Mouse (Mus musculus): ENCODE results near the gene Dnaaf5. TPM values are rescaled to one million over a fixed set of nuclear protein-coding genes. Genes with fewer than 3 reads are reported as not detected.

Dnaaf5 gene
- 24.5 and 25.6 TPM in 2 replicates for polyA plus RNA-seq (2012; rRNA removed)

GRCm38 (mm10) chr5:139149681-139150602, at the start of gene Dnaaf5, which contains the start of gene Prkar1b:
TSS of gene Dnaaf5 (plus strand) at chr5:139150223.
TSS of gene Prkar1b (minus strand) at chr5:139150001.
- TF ChIP-seq POLR2A (IDR thresholded peaks at IDR 0.05; ENCODE audit: borderline replicate concordance, extremely low read depth, low read depth, low read length), result no peak; the same call in 1 of the 2 replicates
- TF ChIP-seq CTCF (IDR thresholded peaks at IDR 0.05; ENCODE audit: insufficient read depth, low read length), result no peak
- Histone ChIP-seq H3K4me3 (replicated peaks; ENCODE audit: extremely low read depth, low read depth, low read length) (peak within 1 kb of the TSS; percentile 68), H3K4me1 (ENCODE audit: control insufficient read depth, insufficient read depth, low read length) (peaks cover 3% of the 10 kb centered on the region; the same call in 1 of the 2 replicates)
- under 1% methylated on average over 87 of the region's 87 CpGs for whole genome bisulfite sequencing
- peak; percentile 93 for DNase-seq

- TF ChIP-seq POLR2A (IDR thresholded peaks at IDR 0.05; ENCODE audit: borderline replicate concordance, extremely low read depth, low read depth, low read length), result no peak
- TF ChIP-seq CTCF (IDR thresholded peaks at IDR 0.05; ENCODE audit: insufficient read depth, low read length), result no peak
- peaks cover 2% of the 10 kb centered on the region; the same call in 1 of the 2 replicates for H3K4me1 ChIP-seq (ENCODE audit: control insufficient read depth, insufficient read depth, low read length)
- no peak overlapping the region for H3K4me3 ChIP-seq (replicated peaks; ENCODE audit: extremely low read depth, low read depth, low read length)
- DNase-seq, result no peak
- 50% methylated on average over 6 of the region's 6 CpGs for WGBS
Measured at GRCm38 (mm10) chr5:139101783-139102182, 48.2 kb upstream of the Dnaaf5 start.

- no peak for DNase-seq
- 67% methylated on average over 9 of the region's 9 CpGs for WGBS
- no peaks in the 10 kb centered on the region for H3K4me1 ChIP-seq (ENCODE audit: control insufficient read depth, insufficient read depth, low read length)
- peak; percentile 67 for TF ChIP-seq CTCF (IDR thresholded peaks at IDR 0.05; ENCODE audit: insufficient read depth, low read length)
- TF ChIP-seq POLR2A (IDR thresholded peaks at IDR 0.05; ENCODE audit: borderline replicate concordance, extremely low read depth, low read depth, low read length), result no peak
- H3K4me3 ChIP-seq (replicated peaks; ENCODE audit: extremely low read depth, low read depth, low read length), result no peak overlapping the region
Measured at GRCm38 (mm10) chr5:139107815-139108214, 42.2 kb upstream of the Dnaaf5 start.

GRCm38 (mm10) chr5:139110140-139110855, 39.7 kb upstream of the Dnaaf5 start:
- WGBS, result 83% methylated on average over 2 of the region's 2 CpGs
- Histone ChIP-seq H3K4me1 (ENCODE audit: control insufficient read depth, insufficient read depth, low read length) (no peaks in the 10 kb centered on the region), H3K4me3 (replicated peaks; ENCODE audit: extremely low read depth, low read depth, low read length) (no peak overlapping the region)
- TF ChIP-seq CTCF (IDR thresholded peaks at IDR 0.05; ENCODE audit: insufficient read depth, low read length), result no peak
- no peak for TF ChIP-seq POLR2A (IDR thresholded peaks at IDR 0.05; ENCODE audit: borderline replicate concordance, extremely low read depth, low read depth, low read length)
- no peak for DNase-seq

- no peak for TF ChIP-seq CTCF (IDR thresholded peaks at IDR 0.05; ENCODE audit: insufficient read depth, low read length)
- TF ChIP-seq POLR2A (IDR thresholded peaks at IDR 0.05; ENCODE audit: borderline replicate concordance, extremely low read depth, low read depth, low read length), result no peak
- 63% methylated on average over 9 of the region's 9 CpGs for WGBS
Measured at GRCm38 (mm10) chr5:139111991-139112390, 38.0 kb upstream of the Dnaaf5 start.

GRCm38 (mm10) chr5:139112418-139112817, 37.6 kb upstream of the Dnaaf5 start:
- DNase-seq, result no peak
- Histone ChIP-seq H3K4me1 (ENCODE audit: control insufficient read depth, insufficient read depth, low read length) (no peaks in the 10 kb centered on the region), H3K4me3 (replicated peaks; ENCODE audit: extremely low read depth, low read depth, low read length) (no peak overlapping the region)
- TF ChIP-seq CTCF (IDR thresholded peaks at IDR 0.05; ENCODE audit: insufficient read depth, low read length), result no peak
- WGBS, result 70% methylated on average over 9 of the region's 9 CpGs

More at GRCm38 (mm10) chr5:139111991-139112390, 38.0 kb upstream of the Dnaaf5 start:
- no peak overlapping the region for H3K4me3 ChIP-seq (replicated peaks; ENCODE audit: extremely low read depth, low read depth, low read length)
- no peak for DNase-seq
- H3K4me1 ChIP-seq (ENCODE audit: control insufficient read depth, insufficient read depth, low read length), result no peaks in the 10 kb centered on the region

- DNase-seq, result no peak
- Histone ChIP-seq H3K4me3 (replicated peaks; ENCODE audit: extremely low read depth, low read depth, low read length) (no peak overlapping the region), H3K4me1 (ENCODE audit: control insufficient read depth, insufficient read depth, low read length) (no peaks in the 10 kb centered on the region)
- WGBS, result 59% methylated on average over 4 of the region's 4 CpGs
- TF ChIP-seq CTCF (IDR thresholded peaks at IDR 0.05; ENCODE audit: insufficient read depth, low read length) (no peak), POLR2A (IDR thresholded peaks at IDR 0.05; ENCODE audit: borderline replicate concordance, extremely low read depth, low read depth, low read length) (no peak)
Measured at GRCm38 (mm10) chr5:139114876-139115275, 35.1 kb upstream of the Dnaaf5 start.

- no peaks in the 10 kb centered on the region for H3K4me1 ChIP-seq (ENCODE audit: control insufficient read depth, insufficient read depth, low read length)
- no peak for DNase-seq
- WGBS, result 92% methylated on average over 7 of the region's 7 CpGs
- H3K4me3 ChIP-seq (replicated peaks; ENCODE audit: extremely low read depth, low read depth, low read length), result no peak overlapping the region
- TF ChIP-seq CTCF (IDR thresholded peaks at IDR 0.05; ENCODE audit: insufficient read depth, low read length), result no peak
- no peak for TF ChIP-seq POLR2A (IDR thresholded peaks at IDR 0.05; ENCODE audit: borderline replicate concordance, extremely low read depth, low read depth, low read length)
Measured at GRCm38 (mm10) chr5:139115507-139115906, 34.5 kb upstream of the Dnaaf5 start.

- Histone ChIP-seq H3K4me3 (replicated peaks; ENCODE audit: extremely low read depth, low read depth, low read length) (no peak overlapping the region), H3K4me1 (ENCODE audit: control insufficient read depth, insufficient read depth, low read length) (no peaks in the 10 kb centered on the region)
- no peak for DNase-seq
- WGBS, result 59% methylated on average over 5 of the region's 5 CpGs
- TF ChIP-seq POLR2A (IDR thresholded peaks at IDR 0.05; ENCODE audit: borderline replicate concordance, extremely low read depth, low read depth, low read length) (no peak), CTCF (IDR thresholded peaks at IDR 0.05; ENCODE audit: insufficient read depth, low read length) (no peak)
Measured at GRCm38 (mm10) chr5:139118139-139118960, 31.7 kb upstream of the Dnaaf5 start.
